Mouse (Mus musculus): ENCODE results near the gene Rcan1.

Gene Rcan1

DNA sequence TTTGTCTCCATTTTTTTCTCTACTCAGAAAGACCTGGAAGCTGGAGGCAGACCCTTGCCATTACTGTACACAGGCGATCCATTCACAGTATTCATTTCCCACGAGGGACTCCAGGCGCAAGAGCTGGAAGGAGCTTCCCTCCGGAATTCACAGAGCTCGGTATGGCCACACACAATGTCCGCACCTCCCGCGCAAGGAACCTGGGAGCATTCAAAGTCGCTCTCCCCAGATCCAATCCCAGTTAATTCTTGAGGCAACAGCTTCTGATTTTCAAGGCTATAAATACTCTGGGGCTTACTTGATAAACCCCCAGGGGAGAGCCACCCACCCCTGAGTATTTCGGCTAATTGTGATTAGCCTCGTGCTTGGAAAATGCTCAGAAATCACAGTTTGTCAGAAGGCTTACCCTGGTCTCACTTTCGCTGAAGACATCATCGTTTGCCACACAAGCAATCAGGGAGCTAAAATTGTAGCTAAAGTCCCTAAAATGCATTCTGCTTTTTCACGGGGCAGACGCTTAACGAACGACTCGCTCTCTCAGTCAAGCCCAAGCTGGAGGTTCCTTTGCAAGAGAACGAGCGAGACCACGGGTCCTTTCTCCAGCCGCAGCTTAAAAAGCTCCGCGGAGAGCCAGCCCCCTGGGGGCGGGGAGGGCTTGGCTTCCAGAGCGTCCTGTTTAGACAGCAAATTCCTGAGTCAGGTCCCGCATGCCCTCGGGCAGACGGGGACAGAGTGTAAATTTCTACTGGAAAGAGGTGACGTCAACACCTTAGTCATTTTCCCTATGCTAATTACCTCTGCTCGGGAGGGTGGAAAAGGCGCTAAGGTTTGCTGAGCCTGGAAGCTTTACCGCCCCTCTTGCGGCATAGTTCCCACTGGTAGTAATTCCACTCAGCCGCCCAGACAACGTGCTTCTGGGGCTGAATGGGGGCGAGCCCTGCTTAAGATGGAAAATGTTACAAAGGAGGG is 70.9 kb downstream of the Rcan1 start:
- DNase-seq (ENCODE audit: low spot score), result peak; percentile 72

DNA sequence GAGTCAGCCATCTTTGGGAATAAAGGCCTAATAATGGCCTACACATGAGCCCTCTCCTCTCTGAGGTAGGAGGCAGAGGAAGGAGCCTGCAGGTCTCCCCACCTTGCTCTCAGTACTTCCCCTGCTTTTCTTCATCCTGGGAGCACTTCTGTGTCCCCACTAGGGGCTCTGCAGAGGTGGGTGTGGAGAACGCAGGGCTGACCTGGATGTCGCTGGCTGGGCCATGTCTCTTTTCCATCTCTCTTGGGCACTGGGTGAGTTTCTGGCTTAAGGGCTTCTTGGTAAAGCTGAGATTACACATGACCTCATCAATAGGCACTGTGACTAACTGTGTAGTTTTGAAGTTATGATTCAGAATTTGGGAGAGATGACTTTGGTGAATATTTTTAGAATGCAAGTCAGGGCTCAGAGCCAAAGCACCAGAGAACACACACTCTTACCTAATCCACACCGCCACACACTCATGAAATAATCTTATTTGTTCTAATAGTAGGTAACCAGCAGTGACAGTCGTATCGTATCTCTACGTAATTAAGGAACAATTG is 72.0 kb downstream of the Rcan1 start:
- no peak for DNase-seq (ENCODE audit: low spot score)

DNA sequence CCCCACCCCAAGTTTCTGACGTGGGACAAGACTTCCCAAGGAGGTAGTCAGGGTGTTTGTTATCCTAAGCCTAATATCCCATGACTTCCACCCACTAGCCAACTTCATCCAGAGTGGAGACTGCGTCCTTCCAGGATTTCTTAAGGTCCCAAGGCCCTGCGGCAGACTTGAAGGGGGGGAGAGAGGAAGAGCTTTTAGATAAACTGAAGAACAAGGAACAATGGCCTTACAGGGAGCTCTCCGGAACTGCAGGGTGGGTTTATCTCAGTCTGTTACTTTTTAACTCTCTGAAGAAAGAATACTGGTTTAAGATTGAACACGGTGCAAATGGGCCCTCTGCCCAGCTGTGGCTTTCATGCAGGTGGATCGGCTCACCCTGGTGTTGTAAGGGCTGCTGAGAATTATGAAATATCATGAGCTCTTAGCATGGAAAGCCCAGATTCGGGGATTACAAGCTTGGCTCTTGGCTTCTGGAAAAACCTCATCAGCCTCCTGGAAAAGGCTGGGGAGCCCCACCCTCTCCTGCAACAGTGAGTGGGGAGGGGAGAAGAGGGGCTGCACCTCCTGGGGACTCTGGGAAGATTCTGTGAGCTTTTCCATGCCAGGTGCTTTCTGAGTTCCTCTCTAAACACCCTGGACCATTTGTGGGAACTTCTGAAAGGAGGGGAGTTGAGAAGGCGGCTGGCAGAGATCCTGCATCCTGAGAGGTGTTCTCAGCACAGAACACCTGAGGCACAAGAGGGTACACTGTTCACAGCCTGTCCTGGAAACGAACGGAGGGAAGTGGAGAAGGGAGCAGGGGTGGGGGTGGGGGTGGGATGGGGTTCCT is 72.7 kb downstream of the Rcan1 start:
- DNase-seq (ENCODE audit: low spot score), result peak; percentile 46

DNA sequence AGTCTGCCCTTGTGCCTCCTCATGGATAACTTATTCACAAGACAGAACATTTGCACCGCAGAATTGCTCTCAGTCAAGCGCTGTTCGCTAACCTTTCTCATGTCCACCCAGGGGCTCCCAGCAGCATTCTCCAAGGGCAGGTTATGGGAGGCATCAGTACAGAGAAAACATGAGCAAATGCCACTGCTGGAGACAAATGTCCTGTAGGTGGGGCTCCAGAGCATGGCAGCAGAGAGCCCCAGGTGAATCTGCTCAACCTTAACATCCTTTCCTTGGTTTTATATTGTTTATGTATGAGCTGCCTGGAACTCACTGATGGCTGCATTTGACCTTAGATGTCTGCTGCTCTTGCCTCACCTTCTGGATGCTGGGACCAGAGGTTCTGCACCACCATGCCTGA is 76.9 kb downstream of the Rcan1 start:
- DNase-seq (ENCODE audit: low spot score), result no peak

DNA sequence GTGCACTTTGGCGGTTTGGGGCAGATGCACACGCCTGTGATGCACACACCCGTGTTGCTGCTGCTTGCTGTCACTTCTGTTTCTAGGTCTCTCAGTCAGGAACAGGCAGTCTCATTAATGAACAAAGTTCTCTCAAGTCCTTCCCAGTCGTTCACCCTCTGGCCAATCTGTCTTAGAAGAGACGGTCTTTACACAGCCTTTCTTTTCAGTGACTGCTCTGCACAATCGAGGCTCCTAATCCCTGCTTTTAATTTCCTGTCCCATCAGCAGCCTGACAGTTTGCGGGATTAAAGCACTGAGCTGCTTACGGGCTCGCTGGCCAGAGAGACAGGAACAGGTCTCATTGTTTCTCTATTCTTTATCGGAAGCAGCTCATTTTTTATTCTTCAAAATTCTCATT is 83.0 kb downstream of the Rcan1 start:
- DNase-seq (ENCODE audit: low spot score), result no peak

DNA sequence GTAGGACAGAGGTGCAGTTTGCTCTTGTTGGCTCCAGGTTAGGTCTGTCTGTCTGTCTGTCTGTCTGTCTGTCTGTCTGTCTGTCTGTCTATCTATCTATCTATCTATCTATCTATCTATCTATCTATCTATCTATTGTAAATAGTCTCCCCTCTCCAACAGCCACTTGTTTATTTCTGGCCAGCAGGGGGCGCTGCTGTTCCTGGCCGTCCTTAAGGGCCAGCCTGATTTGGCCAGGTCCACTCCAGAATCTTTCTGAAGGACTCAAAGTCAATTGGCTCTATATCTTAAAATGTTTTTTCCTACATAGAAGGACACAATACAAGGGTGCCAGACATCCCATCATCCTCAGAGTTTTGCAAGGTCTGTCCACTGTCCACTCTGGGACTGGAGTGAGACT is 85.6 kb downstream of the Rcan1 start:
- no peak for DNase-seq (ENCODE audit: low spot score)

DNA sequence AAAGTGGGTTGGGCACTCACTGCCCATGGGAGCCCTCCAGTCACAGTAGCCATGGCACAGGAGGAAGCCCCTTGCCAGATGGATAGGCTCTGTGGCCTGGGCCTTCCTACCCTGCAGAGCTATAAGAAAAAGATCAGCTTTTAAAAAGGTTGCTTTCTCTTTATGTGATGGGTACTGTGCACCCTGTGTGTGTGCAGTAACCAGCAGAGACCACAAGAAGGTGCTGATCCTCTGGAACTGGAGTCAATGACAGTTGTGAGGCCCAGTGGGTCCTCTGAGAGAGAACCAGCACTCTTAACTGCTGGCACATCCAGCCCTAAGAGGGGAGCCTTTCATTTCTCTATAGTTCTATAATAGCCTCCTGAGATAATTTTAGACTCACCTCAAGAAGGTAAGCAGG is 87.3 kb downstream of the Rcan1 start:
- no peak for DNase-seq (ENCODE audit: low spot score)

DNA sequence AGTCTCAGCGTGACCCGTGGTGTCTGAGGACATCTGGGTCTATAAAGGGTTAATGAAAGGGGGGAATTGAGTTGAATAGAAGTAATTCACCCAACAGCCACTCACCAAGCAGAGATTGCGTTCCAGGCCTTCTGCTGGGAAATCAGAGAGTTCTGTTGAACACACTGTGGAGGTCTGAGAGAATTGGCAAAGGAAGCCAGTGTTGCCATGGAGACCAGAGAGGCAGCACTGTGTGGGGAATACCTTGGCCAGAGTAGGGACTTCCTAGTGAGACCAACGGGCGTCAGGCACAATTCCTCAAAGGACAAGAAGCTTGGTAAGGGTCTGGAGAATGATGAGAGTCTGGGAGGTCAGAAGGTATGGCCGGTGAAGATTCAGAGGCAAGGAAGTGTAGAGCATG is 88.2 kb downstream of the Rcan1 start:
- no peak for DNase-seq (ENCODE audit: low spot score)

DNA sequence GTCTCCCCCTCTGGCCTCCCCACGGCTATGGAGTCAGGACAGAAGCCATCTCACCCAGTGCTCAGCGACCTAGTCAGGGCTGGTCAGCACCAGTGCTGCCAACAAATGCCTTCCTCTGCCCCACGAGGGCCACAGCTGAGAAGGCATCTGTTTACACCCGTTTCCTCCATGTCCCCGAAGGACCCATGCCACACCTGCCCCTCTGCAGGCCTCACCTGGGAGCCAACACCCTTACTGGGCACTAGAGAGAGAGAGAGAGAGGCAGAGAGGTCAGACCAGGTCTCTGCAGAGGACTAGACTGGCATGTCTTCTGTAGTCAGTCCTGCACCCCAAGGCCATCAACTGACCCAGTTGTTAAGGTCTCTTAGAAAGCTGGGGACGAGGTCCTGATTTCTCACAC is 89.6 kb downstream of the Rcan1 start:
- no peak for DNase-seq (ENCODE audit: low spot score)

DNA sequence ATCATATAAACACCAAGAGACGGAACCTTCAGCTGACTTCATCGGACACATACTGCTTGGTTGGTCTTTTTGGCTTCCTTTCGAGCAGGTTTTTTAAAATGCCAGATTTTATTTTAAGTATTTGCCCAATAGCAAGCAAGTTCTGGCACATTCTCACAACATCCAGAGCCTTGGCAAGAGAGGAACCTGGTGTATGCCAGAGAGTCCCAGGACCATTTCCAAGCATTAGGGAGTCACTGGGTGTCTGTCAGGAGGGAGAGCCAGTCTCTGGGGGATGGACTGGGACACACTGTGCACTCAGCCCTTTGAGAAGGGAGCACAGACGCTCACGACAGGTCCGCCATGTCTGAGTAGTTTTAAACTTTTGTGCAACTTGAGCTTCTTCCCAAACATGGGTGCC is 93.7 kb downstream of the Rcan1 start:
- DNase-seq (ENCODE audit: low spot score), result no peak

DNA sequence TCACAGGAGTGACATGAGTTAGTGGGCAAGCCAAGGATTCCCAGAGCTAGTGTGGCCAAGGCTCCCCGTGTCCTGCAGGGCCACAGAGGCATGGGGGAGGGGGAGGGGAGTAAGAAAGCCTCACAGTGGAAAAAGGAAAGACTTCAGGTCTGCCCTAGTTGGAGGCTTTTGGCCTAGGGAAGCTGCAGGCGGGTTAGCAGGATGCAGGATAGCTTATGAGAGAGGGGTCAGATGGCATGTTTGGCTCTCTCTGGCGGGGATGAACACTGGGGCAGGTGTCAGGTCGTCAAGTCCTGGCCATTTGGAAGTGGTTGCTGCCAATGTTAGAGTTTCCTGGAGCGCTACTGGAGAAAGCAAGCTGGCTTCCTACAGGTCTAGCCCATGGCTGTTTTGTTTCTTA is 99.0 kb downstream of the Rcan1 start:
- DNase-seq (ENCODE audit: low spot score), result no peak

DNA sequence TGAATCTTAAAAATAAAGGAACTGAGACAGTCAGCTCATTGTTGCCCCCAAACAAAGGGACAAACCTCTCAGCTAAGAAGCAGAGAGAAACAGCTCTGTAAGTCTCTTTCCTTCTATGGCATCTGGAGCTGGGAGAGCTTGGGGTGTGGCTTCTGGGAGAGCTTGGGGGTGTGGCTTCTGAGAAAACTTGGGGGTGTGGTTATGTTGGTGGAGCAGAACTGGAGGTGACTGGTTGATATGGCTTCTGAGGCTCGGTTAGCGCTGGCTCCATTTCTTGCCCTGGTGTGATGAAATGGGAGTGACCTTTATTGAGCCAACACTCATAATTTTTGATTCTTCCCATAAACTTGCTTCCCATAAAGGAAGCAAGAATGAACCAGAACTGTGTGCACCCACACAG is 101.4 kb downstream of the Rcan1 start:
- DNase-seq (ENCODE audit: low spot score), result no peak

DNA sequence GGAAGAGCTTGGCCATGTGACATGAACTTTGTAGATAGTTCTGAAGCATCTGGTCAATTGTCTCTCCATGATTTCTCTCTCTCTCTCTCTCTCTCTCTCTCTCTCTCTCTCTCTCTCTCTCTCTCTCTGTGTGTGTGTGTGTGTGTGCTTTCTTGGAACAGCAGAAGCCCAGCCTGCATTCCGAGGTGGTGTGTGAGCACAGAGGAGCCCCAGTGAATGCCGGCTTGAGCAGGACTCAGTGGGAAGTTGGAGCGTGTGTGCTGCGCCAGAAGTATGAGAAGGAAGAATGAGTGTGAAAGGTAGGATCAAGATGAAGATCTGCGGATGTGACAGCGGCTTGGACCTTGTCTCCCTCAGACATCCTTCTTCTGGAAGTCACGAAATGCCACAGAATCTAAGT is 105.2 kb downstream of the Rcan1 start:
- no peak for DNase-seq (ENCODE audit: low spot score)

DNA sequence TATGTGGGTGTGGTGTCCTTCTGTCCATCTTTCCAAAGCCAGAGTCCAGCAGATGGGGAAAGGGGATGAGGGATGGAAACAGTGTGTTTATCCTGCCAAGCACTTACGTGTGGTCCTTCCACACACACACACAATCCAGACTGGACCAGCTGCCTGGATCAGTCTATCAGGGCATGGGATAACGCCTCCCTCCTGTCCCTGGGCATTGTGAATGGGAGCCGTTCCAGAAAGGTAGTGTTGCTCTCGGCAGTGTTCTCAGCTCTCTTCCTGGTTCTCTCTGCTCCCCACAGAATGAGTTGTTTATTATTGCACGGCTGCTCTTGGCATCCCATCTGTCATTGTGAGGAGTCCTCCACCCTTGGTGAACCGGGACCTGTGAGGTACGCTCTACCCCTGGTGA is 110.0 kb downstream of the Rcan1 start:
- DNase-seq (ENCODE audit: low spot score), result no peak

DNA sequence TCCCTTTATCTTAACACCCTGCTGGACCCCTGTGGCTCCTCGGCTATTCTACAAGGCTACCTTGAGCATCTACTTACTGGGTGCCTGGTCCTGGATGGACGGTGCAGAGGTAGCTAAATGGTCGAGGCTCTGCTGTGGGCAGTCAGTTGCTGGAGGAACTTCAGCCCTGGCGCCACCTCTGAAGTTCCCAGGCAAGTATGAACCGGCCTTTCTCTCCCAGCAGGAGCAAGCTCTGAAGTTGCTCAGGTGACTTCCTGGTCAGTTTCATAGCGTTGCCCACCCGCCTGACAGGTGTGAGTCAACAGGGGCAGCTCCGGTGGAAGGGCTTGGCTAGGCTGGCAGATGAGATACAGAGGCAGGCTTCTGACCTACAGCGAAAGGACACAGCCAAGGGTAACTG is 111.4 kb downstream of the Rcan1 start, which contains the start of gene Kcne1:
Gene Kcne1 (minus strand): TSS at position 240 of the 400 bp plus-strand sequence.
- DNase-seq (ENCODE audit: low spot score), result no peak

DNA sequence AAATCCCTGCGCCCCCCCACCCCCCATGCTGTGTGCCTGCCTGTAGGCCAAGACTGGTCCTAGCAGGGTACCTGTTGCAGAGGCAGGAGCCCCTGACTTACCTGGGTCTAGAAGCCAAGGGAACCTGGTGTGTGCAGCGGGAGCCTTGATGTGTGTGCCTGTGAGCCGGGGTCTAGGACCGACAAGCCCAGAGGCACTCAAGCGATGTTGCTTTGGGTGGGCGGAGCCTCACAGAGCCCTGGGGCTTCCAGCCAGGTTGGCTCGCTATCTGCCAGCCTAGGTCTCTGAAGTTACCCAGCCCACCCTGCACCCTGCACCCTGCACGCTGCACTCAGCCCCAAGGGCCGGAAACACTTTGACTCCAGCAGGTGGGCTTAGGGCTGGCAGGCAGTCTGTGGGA is 111.9 kb downstream of the Rcan1 start:
- DNase-seq (ENCODE audit: low spot score), result no peak

DNA sequence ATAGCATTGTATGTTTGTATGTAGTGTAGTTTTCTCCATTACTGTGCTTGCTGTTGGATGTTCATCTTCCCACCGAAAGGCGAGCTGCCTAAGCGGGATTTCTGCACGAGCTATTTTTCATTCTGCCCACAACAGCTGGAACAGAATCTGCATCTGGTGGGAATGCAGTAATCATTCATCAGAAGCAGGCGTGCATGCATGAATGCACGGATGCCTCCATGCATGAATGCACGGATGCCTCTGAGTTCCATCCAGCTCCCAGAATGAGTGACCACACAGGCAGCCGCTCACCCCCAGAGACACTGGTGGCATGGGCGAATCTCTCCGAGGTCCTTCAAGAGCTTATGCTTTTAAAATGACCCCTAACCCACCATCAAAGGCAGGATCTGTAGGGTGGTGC is 113.1 kb downstream of the Rcan1 start:
- DNase-seq (ENCODE audit: low spot score), result no peak

DNA sequence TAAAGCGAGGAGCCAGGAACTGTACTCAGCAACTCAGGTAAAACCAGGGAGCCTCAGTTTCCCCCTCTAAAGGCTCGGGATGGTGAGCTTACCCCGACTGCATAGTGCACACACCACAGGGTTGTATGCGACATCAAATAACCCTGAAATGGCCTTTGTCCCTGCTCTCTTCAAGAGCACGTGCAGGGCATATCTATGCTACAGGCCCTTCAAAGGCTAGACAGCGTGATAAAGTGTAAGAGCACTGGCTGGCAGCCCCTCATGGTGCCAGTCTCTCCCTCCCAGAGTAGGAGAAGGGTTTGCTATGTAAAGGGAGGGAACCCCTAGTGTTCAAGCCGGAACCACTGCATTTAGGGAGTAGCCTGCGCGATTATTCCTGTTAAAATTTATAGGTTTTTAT is 113.6 kb downstream of the Rcan1 start:
- DNase-seq (ENCODE audit: low spot score), result no peak

DNA sequence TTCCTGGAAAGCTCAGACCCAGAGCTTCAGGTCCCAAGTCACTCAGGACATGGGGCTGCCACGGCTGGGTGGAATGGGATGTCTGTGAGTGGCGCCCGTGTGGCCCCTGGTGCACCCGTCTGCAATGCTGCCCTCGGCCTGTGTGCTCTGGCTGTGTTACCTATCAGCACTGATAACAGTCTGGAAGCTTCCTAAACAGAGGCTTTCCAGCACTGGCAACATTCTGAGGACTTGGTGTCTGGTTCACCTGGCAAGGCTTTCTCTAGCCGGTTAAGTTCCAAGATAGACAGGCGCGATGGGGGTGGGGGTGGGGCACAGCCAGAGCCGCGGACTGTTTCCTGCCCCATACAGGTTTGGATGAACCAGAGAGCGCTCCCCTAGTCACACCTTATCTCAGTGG is 114.7 kb downstream of the Rcan1 start:
- no peak for DNase-seq (ENCODE audit: low spot score)

DNA sequence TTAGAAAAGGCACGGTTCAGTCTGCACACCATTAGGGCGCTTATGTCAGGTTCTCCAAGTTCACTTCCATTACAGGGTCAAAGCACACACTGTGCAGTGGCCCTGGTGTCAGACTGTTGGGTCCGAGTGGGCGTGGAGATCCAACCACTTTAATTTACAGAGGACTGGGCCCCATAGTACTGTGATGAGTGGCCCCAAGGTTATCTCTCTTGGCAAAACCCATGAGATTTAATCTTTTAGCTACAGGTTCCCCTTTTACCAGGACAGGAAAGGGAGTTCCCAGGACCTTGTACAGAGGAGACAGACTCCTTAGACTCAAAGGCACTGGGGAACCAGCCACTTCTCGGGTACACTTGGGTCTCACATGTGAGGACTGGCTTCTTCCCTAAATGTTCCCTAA is 115.3 kb downstream of the Rcan1 start:
- no peak for DNase-seq (ENCODE audit: low spot score)

DNA sequence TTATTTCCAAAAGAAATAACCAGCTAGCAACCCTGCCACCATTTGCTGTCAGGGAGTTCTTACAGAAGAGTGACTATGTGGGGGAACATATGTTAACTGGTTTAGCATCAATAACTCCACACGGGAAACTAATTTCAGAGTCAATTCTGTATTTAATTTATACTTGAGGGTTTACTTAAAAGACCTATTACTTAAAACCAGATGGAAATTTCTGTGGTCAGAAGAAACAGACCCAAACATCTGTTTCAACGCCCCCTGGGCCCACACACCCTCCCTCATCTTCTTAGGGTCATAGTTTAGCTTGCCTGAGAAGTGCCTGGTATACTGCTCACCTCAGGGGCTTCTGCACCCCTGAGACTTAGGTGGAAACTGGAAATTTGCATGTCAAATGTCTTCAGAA is 116.8 kb downstream of the Rcan1 start:
- DNase-seq (ENCODE audit: low spot score), result no peak

DNA sequence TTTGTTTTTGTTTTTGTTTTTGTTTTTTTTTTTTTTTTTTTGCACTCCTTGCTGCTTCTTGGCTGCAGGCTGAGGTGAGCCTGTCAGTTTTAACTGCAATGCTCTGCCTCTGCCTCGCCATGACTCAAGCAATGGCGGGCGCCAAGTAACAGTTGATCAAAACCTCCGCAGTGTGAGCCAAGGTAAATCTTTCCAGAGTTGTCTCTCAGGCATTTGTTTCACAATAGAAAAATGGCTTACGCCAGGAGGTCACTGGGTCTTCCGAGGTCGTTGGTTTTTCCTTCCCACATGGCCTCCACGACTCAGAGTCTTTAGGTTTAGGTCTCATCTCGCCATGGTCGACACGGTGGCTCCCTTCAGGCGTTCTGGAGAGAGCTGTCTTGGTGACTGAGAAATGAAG is 117.4 kb downstream of the Rcan1 start:
- no peak for DNase-seq (ENCODE audit: low spot score)

DNA sequence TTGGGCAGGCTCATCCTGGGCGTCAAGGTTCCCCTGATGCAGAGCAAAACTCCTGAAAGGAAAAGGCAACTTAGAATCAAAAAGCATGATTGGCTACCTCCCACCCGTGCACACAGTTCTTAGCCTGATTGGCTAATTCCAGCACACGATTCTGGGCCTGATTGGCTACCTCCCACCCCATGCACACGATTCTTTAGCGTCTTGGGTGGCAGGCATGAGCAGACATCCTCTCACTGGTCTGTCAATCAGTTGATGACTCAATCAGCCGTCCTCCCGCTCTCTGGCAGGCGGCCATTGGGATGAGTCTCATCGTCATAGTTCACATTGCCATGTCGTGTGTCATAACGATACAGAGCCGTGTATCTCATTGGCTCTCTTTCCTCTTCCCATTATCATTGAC is 121.7 kb downstream of the Rcan1 start:
- peak; percentile 57 for DNase-seq (ENCODE audit: low spot score)

All from testis, postnatal 14 days (tissue).